Mouse (Mus musculus): ENCODE measurements at regions not wholly inside any gene's neighbourhood (a gene's known extent, or its start where the extent isn't known, plus 50 kb on each side); places are given as distances from the start of the nearest gene placed in this dataset.

GRCm38 (mm10) chr1:77943101-77943500, 253.8 kb downstream of the Pax3 start:
- TF ChIP-seq CTCF (IDR thresholded peaks at IDR 0.05; ENCODE audit: control insufficient read depth, insufficient read depth, insufficient replicate concordance, low read depth, low read length) = peak; percentile 33; the same call in 1 of the 2 replicates
- no peak for TF ChIP-seq POLR2A (IDR thresholded peaks at IDR 0.05; ENCODE audit: control insufficient read depth, low read depth, low read length)
